Mouse (Mus musculus) left cerebral cortex, adult 2 months (tissue): ENCODE data around the gene Klhl29. TPM values are rescaled to one million over a fixed set of nuclear protein-coding genes. Genes with fewer than 3 reads are reported as not detected.
A peak's percentile ranks its signal among the peaks of the same experiment; 100 is the strongest.

ENCODE experiments used
- DNase-seq, 2 experiments: peaks; one replicate each; pipeline ENCODE4 v3.0.0; 2021 to 2022; ENCODE audit warnings: low spot score in 2 of 2, mixed read lengths in 1 of 2; ENCODE audit errors: extremely low spot score in 1 of 2
- H3K27ac ChIP-seq: fragments of 200-600 bp; 2 replicates; pipeline ENCODE4 v1.8.1; 2022
- H3K4me3 ChIP-seq: fragments of 200-600 bp; 2 replicates; pipeline ENCODE4 v1.8.1; 2022
- CTCF ChIP-seq: fragments of 200-600 bp; IDR thresholded peaks from 2 replicates; pipeline ENCODE4 v1.8.1; 2022; ENCODE audit warnings: antibody characterized with exemption, mild to moderate bottlenecking, moderate library complexity
- intact Hi-C: fragments of 180-260 bp; cut with DNase I; formaldehyde crosslinking; loops from one replicate; pipeline ENCODE4 v1.15.1; 2025
- total RNA-seq, 2 experiments: library from RNA; stranded (reverse); gene quantifications; 2 replicates each; pipeline ENCODE4 v1.2.3; 2021

The Klhl29 gene
- total RNA-seq, 2 experiments from 2014 or later = 43.2 to 44.3 TPM

- Histone ChIP-seq H3K27ac (no peak overlapping the region), H3K4me3 (no peak overlapping the region)
- intact Hi-C loops = no loop called here
- no peak for DNase-seq
- no peak for TF ChIP-seq CTCF
These were observed 52.9 kb downstream of the Klhl29 start for GRCm38 (mm10) chr12:5322444-5323087.

DNA sequence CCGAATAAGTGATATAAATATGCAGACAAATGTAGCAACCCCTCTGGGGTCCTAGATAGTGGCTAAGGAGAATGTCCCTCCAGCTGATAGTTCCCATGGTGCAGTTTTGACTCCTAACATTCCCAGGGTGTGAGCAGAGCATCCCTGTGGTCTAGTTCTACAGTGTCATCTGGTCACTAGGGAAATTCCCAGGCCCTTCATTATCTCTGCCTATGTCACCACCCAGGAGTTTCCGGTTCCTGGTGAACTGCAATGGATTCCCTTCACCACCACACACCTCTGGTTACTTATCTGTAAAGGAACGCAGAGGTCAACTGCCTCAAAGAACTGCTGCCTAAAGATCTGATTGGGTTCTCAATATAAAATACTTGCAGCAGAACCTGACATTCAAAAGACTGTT, 54.5 kb downstream of the Klhl29 start:
- H3K4me3 ChIP-seq = no peak overlapping the region
- intact Hi-C loops = no loop called here

GRCm38 (mm10) chr12:5319359-5319973, 56.0 kb downstream of the Klhl29 start:
- H3K27ac ChIP-seq = no peak overlapping the region
- no peak for DNase-seq

More for the DNA sequence above, 54.5 kb downstream of the Klhl29 start:
- no peak for DNase-seq
- TF ChIP-seq CTCF = no peak
- no peak overlapping the region for H3K27ac ChIP-seq

DNA sequence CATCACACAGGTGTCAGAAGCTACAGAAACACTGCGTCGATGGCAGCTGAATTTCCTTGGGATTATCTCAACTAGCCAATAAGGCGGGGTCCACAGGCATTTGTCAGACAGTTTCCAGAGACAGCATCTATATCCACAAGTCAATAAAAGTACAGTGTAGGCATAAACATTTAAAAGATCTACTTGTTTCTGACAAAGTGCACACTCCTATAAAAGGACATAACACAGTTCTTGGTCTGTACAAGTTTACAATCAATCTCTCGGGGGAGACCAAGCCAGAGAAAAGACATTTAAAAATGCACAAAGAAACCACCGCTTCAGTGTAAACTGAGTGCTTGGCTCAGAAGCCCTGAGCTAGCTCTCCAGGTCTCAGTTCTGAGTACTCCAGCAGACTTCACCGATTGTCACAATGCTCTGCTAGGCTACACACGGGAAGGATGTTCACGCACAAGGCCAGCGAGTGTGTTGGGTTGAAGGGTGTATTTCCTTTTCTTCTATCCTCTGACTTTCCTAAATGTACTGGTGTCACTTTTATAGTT, 59.4 kb downstream of the Klhl29 start:
- intact Hi-C loops = no loop called here
- H3K4me3 ChIP-seq = no peak overlapping the region
- no peak for DNase-seq
- no peak for TF ChIP-seq CTCF
- H3K27ac ChIP-seq = no peak overlapping the region

More at GRCm38 (mm10) chr12:5319359-5319973, 56.0 kb downstream of the Klhl29 start:
- intact Hi-C loops = no loop called here
- H3K4me3 ChIP-seq = no peak overlapping the region
- no peak for TF ChIP-seq CTCF

DNA sequence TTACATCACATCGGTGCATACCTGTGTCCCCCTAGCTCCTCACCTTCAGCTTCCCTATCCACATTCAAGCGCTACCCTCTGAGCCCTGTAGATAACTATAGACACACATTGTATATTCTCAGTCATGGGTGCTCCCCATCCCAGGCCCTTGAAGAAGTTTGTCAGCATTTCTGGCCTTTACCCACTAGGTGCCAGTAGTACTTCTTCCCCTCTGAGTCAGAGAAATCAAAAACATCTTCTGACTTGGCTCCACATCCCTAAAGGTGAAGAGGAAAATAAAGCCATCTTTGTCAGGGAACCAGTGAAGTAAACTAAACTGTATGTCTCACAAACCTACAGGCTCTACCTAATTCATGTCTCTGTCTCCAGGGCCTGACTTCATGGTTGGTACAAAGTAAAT, 67.6 kb downstream of the Klhl29 start:
- Histone ChIP-seq H3K4me3 (no peak overlapping the region), H3K27ac (no peak overlapping the region)
- TF ChIP-seq CTCF = peak; percentile 40
- DNase-seq = no peak
- intact Hi-C loops = no loop called here

GRCm38 (mm10) chr12:5305466-5305865, 70.0 kb downstream of the Klhl29 start:
- Histone ChIP-seq H3K27ac (no peak overlapping the region), H3K4me3 (no peak overlapping the region)
- intact Hi-C loops = no loop called here
- no peak for DNase-seq
- TF ChIP-seq CTCF = no peak

DNA sequence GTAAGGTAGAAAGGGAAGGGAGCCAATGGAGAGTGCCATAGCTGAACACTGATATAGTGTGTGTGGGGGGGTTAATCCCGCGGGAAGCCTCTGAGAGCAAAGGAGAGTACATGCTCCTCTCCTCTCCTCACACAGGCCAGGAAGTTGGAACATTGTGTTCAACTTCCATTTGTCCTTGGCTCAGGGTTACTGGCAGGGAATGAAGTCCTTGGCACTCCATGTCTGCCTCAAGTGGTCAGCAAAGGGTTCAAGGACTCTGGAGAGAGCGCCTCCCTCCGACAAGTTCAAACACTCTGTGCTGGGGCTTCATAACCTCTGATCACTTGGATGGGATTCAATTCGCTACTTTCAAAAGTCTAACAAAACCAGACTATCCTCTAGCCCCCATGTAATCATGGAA, 71.6 kb downstream of the Klhl29 start:
- no peak; the same call in 1 of the 2 replicates for TF ChIP-seq CTCF
- intact Hi-C loops = no loop called here
- H3K4me3 ChIP-seq = no peak overlapping the region
- no peak overlapping the region for H3K27ac ChIP-seq
- no peak for DNase-seq

DNA sequence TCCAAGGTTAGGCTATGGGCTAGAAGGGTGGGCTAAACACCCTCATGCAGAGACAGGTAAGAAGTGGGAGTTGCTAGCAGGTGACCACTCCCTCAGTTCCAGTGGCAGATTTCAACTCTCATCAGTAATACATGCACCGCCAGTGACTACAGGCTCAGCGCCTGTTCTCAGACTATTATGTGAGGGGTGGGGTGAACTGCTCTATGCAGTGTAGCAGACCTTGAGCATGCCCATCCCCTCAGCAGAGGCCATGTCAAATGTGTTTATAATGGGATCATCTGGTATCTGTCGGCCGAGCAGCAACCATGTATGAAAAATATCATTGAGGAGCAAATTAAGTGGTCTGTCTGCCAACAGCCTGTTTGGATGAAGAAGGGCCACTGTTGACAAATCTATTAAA, 72.4 kb downstream of the Klhl29 start:
- no peak for DNase-seq
- no peak for TF ChIP-seq CTCF
- Histone ChIP-seq H3K27ac (no peak overlapping the region), H3K4me3 (no peak overlapping the region)
- intact Hi-C loops = no loop called here

- intact Hi-C loops = no loop called here
- DNase-seq = no peak
These were observed 73.6 kb downstream of the Klhl29 start for GRCm38 (mm10) chr12:5301841-5302240.

DNA sequence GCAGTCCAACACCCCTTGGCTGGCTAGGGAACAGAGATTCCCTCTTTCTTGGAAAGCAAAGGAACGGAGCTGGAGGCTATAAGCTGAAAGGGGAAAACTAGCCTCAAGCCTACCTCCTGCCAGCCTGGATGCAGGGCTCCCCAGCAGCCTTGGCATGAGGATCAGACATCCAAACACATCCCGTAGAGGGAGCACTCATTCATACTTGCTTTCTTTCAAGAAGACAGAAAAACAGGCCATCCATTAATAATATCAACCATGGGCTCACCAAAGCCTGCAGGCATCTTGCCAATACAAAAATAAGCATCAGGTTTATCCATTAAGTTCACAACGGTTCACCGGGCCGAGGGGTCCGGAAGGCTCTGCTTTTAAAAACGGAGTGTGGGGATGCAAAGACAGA, 79.1 kb downstream of the Klhl29 start:
- intact Hi-C loops = no loop called here
- Histone ChIP-seq H3K27ac (no peak overlapping the region), H3K4me3 (no peak overlapping the region)
- no peak for DNase-seq
- TF ChIP-seq CTCF = no peak; the same call in 1 of the 2 replicates

More at GRCm38 (mm10) chr12:5301841-5302240, 73.6 kb downstream of the Klhl29 start:
- Histone ChIP-seq H3K4me3 (no peak overlapping the region), H3K27ac (no peak overlapping the region)
- TF ChIP-seq CTCF = no peak

DNA sequence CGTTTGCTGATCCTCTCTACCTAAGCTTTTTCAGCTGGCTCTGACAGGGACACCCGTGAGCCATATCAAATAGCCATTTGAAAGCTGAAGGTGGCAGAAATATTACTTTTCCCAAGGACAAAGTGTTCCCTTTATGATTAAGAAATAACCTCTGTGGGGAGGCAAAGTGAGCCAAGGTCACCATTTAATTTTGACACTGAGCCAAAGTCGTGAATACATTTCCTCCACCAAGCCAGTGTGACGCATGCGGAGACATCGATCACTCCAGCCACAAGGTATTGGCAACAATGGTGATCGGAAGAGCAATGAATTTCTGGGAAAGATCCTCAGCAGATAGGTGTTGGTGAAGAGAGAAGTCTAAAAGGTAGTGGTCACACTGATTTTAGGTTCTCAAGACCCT, 83.2 kb downstream of the Klhl29 start:
- H3K4me3 ChIP-seq = no peak overlapping the region
- no peak overlapping the region for H3K27ac ChIP-seq
- no peak for DNase-seq
- TF ChIP-seq CTCF = no peak
- intact Hi-C loops = no loop called here

GRCm38 (mm10) chr12:5285579-5285978, 89.9 kb downstream of the Klhl29 start:
- intact Hi-C loops = no loop called here
- TF ChIP-seq CTCF = no peak
- no peak overlapping the region for H3K4me3 ChIP-seq
- H3K27ac ChIP-seq = peak overlapping the region; percentile 41
- DNase-seq = no peak
